Mouse (Mus musculus) hindbrain, embryonic 11.5 days (tissue): ENCODE results near the gene Ccdc154. TPM values are rescaled to one million over a fixed set of nuclear protein-coding genes. Genes with fewer than 3 reads are reported as not detected.
A peak's percentile ranks its signal among the peaks of the same experiment; 100 is the strongest.

Experiments used
- ATAC-seq: fragments of 200-750 bp; cut with Nextera tagmentation; 2 replicates; pipeline ENCODE4 v1.8.0; 2017; ENCODE audit warnings: mild to moderate bottlenecking, moderate TSS enrichment, moderate library complexity; ENCODE audit not compliant: low FRiP score
- DNase-seq: peaks from one replicate; pipeline ENCODE4 v3.0.0-alpha.2; 2015; ENCODE audit warnings: low spot score
- H3K27ac ChIP-seq: fragments of 300-500 bp; sonication (generic); 2 replicates; pipeline ENCODE4 v1.5.1; 2014; ENCODE audit warnings: mild to moderate bottlenecking, low read depth, low read length
- H3K27me3 ChIP-seq: fragments of 300-500 bp; sonication (generic); 2 replicates; pipeline ENCODE4 v1.6.1; 2014; ENCODE audit warnings: mild to moderate bottlenecking, low read length, moderate library complexity, mixed read lengths; ENCODE audit not compliant: control insufficient read depth, insufficient read depth
- H3K36me3 ChIP-seq: fragments of 300-500 bp; sonication (generic); 2 replicates; pipeline ENCODE4 v1.6.1; 2014; ENCODE audit warnings: mild to moderate bottlenecking, low read length, moderate library complexity, mixed read lengths; ENCODE audit not compliant: control insufficient read depth, insufficient read depth
- H3K4me1 ChIP-seq: fragments of 300-500 bp; sonication (generic); replicated peaks from 2 replicates; pipeline ENCODE4 v1.6.1; 2014; ENCODE audit warnings: low read length, mixed read lengths; ENCODE audit not compliant: control insufficient read depth, insufficient read depth
- H3K4me2 ChIP-seq: fragments of 300-500 bp; sonication (generic); replicated peaks from 2 replicates; pipeline ENCODE4 v1.6.1; 2014; ENCODE audit warnings: mild to moderate bottlenecking, low read depth, low read length
- H3K4me3 ChIP-seq: fragments of 300-500 bp; sonication (generic); 2 replicates; pipeline ENCODE4 v1.5.1; 2014; ENCODE audit warnings: low read depth, low read length
- H3K9ac ChIP-seq: fragments of 300-500 bp; sonication (generic); 2 replicates; pipeline ENCODE4 v1.6.1; 2014; ENCODE audit warnings: low read depth, low read length
- H3K9me3 ChIP-seq: fragments of 300-500 bp; sonication (generic); 2 replicates; pipeline ENCODE4 v1.6.1; 2016; ENCODE audit warnings: low read length; ENCODE audit not compliant: control insufficient read depth
- WGBS: fragments of 180-500 bp; shearing (Covaris S2); extraction: QIAGEN DNeasy Blood & Tissue Kit; methylation state at CpG from one replicate; pipeline ENCODE4 v1.1.7; 2014; 5-methylcytosine and 5-hydroxymethylcytosine counted together
- polyA plus RNA-seq: library from polyadenylated mRNA; unstranded; fragments of >200 nt; fragmentation: Nextera tagmentation; extraction: Ambion mirVana; gene quantifications from 2 replicates; pipeline ENCODE4 v1.2.1, GENCODE M21; 2014

Gene Ccdc154
- polyA plus RNA-seq, 1 experiment from 2014 or later: not detected

DNA sequence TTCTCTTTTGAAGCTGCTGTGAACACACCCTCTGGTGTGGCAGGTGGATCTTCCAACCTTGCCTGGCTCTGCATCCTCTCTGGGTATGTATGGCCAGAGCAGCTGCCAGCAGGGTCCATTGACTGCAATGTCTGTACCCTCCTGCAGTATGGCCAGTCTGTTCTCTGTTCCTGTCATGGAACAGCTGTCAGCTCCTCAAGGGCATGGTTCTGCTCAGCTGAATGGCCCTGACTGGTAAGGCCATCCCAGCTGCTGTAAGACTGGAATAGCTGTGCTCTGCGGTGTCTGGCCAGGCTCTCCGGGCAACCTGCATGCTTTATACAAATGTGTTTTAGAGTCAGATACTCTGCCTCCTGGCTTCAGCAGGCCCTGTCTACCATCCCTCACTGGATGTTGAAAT lies 7.4 kb downstream of the Ccdc154 start:
- Histone ChIP-seq H3K27ac (no peak overlapping the region), H3K9me3 (no peaks in the 10 kb centered on the region), H3K36me3 (no peaks in the 10 kb centered on the region), H3K4me2 (no peak overlapping the region), H3K9ac (no peak overlapping the region), H3K4me3 (no peak overlapping the region), H3K27me3 (no peaks in the 10 kb centered on the region), H3K4me1 (no peaks in the 10 kb centered on the region)
- 89% methylated on average over 2 of the region's 2 CpGs for WGBS
- no peak for DNase-seq
- no peak for ATAC-seq

DNA sequence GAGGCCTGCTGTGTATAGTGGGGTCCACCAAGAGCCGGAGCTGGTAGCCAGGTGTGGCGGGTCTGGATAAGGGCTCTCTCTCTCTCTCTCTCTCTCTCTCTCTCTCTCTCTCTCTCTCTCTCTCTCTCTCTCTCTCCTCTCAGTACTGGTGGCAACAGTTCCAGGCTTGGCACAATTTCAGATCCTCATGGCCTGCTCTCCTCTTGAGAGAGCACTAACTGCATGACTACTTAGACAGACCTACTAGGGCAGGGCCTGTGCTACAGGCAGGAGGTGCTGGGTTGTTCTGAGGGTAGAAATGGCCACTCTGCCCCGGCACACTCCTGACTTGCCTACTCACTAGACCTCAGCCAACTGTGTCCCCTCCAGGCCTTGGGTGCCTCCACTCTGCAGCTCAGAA lies 10.3 kb downstream of the Ccdc154 start:
- 87% methylated on average over 3 of the region's 3 CpGs for WGBS
- Histone ChIP-seq H3K27ac (no peak overlapping the region), H3K9me3 (no peaks in the 10 kb centered on the region), H3K9ac (no peak overlapping the region), H3K4me1 (no peaks in the 10 kb centered on the region), H3K4me2 (no peak overlapping the region), H3K36me3 (no peaks in the 10 kb centered on the region), H3K4me3 (no peak overlapping the region), H3K27me3 (no peaks in the 10 kb centered on the region)
- ATAC-seq (no peak), DNase-seq (no peak)

DNA sequence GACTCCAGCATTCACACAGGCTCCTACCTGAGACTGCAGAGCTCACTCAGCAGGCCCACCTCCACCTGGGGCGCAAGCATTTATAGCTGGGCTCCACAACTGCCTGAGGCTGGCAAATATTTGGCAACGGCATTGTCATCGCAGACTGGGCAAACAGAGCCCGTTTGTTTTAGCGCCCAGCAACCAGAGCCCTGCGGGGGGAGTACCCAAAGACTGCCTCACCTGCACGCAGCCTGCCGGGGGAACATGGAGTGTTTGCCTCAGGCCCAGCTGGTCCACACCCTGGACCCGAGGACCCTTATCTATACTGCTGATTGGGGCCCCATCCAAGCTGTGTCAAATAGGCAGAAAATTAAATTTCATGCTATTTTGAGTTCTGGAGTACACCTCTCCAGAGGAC lies 13.2 kb downstream of the Ccdc154 start, which contains the start of gene Gm38655:
Gene Gm38655 (minus strand): TSS at position 61 of the 400 bp plus-strand sequence.
- no peak for ATAC-seq
- WGBS: 75% methylated on average over 9 of the region's 9 CpGs
- no peak within 1 kb of the TSS for H3K4me2 ChIP-seq
- no peaks in the 10 kb centered on the region for H3K9me3 ChIP-seq
- no peak within 1 kb of the TSS for H3K9ac ChIP-seq
- no peak within 1 kb of the TSS for H3K27ac ChIP-seq
- H3K4me3 ChIP-seq: no peak within 1 kb of the TSS
- DNase-seq: no peak
- H3K4me1 ChIP-seq: no peaks in the 10 kb centered on the region
- H3K27me3 ChIP-seq: no peaks in the 10 kb centered on the region
- H3K36me3 ChIP-seq: no peaks in the 10 kb centered on the region

DNA sequence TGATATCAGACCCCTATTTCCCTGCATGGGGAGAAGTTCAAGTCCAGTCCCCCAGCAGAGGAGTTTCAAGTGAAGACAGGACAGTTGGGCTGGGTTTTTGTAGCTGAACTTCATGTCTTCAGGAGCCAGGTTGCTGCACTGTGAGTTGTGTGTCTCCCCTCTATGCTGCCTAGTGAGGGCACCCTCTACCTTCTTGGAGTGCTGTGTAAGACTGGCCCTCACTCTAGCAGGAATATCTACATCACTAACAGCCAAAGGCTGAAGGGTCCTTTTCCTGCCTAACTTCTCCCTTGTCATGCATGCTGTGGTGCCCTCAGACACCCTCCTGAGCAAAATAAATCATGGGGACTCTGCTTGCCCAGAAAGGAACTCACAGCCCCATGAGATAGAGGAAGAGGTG lies 21.0 kb downstream of the Ccdc154 start:
- DNase-seq: no peak
- Histone ChIP-seq H3K4me2 (no peak overlapping the region), H3K4me1 (no peaks in the 10 kb centered on the region; the same call in 1 of the 2 replicates), H3K4me3 (no peak overlapping the region), H3K36me3 (no peaks in the 10 kb centered on the region), H3K9me3 (no peaks in the 10 kb centered on the region), H3K27ac (no peak overlapping the region), H3K27me3 (no peaks in the 10 kb centered on the region), H3K9ac (no peak overlapping the region)
- no peak for ATAC-seq

- Histone ChIP-seq H3K9me3 (no peaks in the 10 kb centered on the region), H3K27ac (peak within 1 kb of the TSS; percentile 86), H3K4me3 (peak within 1 kb of the TSS; percentile 92), H3K36me3 (no peaks in the 10 kb centered on the region), H3K9ac (peak within 1 kb of the TSS; percentile 94), H3K4me2 (peak within 1 kb of the TSS; percentile 99), H3K27me3 (no peaks in the 10 kb centered on the region), H3K4me1 (no peaks in the 10 kb centered on the region; the same call in 1 of the 2 replicates)
- DNase-seq (peak; percentile 100), ATAC-seq (peak; percentile 85)
- under 1% methylated on average over 50 of the region's 50 CpGs for WGBS
These were observed 21.9 kb downstream of the Ccdc154 start, which contains the start of gene BC003965 for GRCm38 (mm10) chr17:25184129-25184691. Gene BC003965, plus strand, starts transcription at chr17:25184554.

DNA sequence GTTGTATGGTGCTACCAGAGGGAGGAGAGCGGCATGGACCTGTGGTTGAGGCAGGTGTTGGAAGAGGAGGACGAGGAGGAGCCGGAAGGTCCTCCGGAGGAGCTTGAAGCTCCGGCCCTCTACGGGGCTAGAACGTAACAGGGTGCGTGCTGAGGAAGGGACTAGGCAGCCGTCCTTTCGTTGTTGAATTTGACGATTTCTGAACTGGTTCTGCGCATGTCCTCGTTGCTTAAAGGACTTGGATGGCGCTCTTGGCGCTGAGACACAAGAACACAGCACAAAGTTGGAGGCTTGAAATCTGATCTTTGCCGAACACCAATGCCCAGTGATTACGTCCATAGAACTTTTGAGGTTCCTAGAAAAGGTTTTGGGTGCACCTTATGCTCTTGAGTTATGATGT lies 22.7 kb downstream of the Ccdc154 start:
- no peaks in the 10 kb centered on the region for H3K27me3 ChIP-seq
- peaks cover 3% of the 10 kb centered on the region; the same call in 1 of the 2 replicates for H3K4me1 ChIP-seq
- peak overlapping the region; percentile 99 for H3K4me2 ChIP-seq
- ATAC-seq (no peak), DNase-seq (peak; percentile 5)
- no peaks in the 10 kb centered on the region for H3K9me3 ChIP-seq
- peak overlapping the region; percentile 92 for H3K4me3 ChIP-seq
- WGBS: 9% methylated on average over 17 of the region's 17 CpGs
- H3K27ac ChIP-seq: no peak overlapping the region
- peak overlapping the region; percentile 81 for H3K9ac ChIP-seq
- no peaks in the 10 kb centered on the region for H3K36me3 ChIP-seq

- Histone ChIP-seq H3K9ac (peak overlapping the region; percentile 86; the same call in 1 of the 2 replicates), H3K9me3 (no peaks in the 10 kb centered on the region), H3K27ac (peak overlapping the region; percentile 71; the same call in 1 of the 2 replicates), H3K4me2 (peak overlapping the region; percentile 86), H3K36me3 (no peaks in the 10 kb centered on the region), H3K4me3 (peak overlapping the region; percentile 85), H3K27me3 (no peaks in the 10 kb centered on the region), H3K4me1 (peaks cover 3% of the 10 kb centered on the region; the same call in 1 of the 2 replicates)
- 8% methylated on average over 11 of the region's 11 CpGs for WGBS
- ATAC-seq (no peak), DNase-seq (no peak)
These were observed 25.5 kb downstream of the Ccdc154 start for GRCm38 (mm10) chr17:25187784-25188149.

DNA sequence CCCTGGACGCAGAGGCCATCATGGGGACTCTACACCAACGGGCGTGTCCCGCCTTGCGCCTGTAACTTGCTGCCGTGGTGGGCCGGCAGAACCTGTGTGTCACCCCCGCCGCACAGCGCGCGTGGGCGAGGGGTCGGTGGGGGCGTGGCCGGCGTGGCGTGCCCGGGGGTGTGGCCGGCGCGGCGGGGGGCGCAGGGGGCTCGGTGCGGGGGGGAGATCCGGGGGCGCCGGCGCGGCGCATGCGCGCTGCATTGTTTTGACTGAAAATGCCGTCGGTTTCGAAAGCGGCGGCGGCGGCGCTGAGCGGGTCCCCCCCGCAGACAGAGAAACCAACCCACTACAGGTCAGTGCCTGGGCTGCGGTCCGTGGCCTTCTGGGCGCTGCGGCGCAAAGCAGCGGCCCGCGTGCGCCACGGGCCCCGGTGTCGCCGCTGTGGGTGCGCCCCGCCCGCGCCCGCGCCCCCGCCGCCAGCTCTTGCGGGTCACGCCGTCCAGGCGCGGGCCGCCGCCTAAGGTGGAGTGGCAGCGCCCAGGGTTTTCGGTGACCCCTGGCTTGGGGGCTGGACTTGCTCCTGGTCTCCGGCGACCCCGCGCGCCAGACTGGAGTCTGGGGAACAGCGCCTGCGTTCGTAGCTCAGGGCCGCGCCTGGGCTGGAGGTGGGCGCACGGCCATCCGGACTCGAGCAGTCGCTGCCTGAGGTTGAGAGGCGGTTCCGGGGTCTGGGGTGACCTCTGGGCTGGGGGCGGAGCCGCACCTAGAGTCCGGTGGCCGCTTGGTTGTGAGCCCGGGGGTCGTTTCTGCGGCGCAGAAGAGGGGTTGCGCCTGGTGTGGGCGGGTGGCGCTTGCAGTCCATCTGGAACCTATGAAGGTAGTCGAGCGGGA lies 26.1 kb downstream of the Ccdc154 start, which contains the start of gene Unkl:
Gene Unkl (plus strand): TSS at position 248 of the 882 bp plus-strand sequence.
- H3K27me3 ChIP-seq: no peaks in the 10 kb centered on the region
- peak; percentile 75 for DNase-seq
- WGBS: under 1% methylated on average over 73 of the region's 104 CpGs
- ATAC-seq: peak; percentile 49; the same call in 1 of the 2 replicates
- H3K9ac ChIP-seq: peak within 1 kb of the TSS; percentile 86
- H3K27ac ChIP-seq: peak within 1 kb of the TSS; percentile 71
- H3K4me2 ChIP-seq: peak within 1 kb of the TSS; percentile 86
- H3K4me3 ChIP-seq: peak within 1 kb of the TSS; percentile 85
- H3K36me3 ChIP-seq: no peaks in the 10 kb centered on the region
- no peaks in the 10 kb centered on the region for H3K9me3 ChIP-seq
- H3K4me1 ChIP-seq: peaks cover 3% of the 10 kb centered on the region; the same call in 1 of the 2 replicates
